Mouse (Mus musculus): Measurements from ENCODE around the gene Ephb2. TPM values are rescaled to one million over a fixed set of nuclear protein-coding genes. Genes with fewer than 3 reads are reported as not detected.

Gene Ephb2
- total RNA-seq, 1 experiment: 15.5 TPM

- H3K27ac ChIP-seq (ENCODE audit: insufficient read depth, low read depth, low read length, poor library complexity, severe bottlenecking): no peak overlapping the region
- in situ Hi-C loops (cut with MboI; ENCODE audit: low sequenced_read_pairs in 2 of 2, unreplicated experiment in 2 of 2): no loop called here
- H3K9me3 ChIP-seq (ENCODE audit: control insufficient read depth, insufficient read depth, low read depth, low read length): no peaks in the 10 kb centered on the region
- no peak for DNase-seq (ENCODE audit: low read depth, low spot score)
- no peak overlapping the region for H3K4me3 ChIP-seq (ENCODE audit: insufficient read depth in 1 of 2, low read depth in 1 of 2, low read length in 2 of 2, poor library complexity in 1 of 2, severe bottlenecking in 1 of 2)
- peaks cover 2% of the 10 kb centered on the region in 2 experiments; a peak in 2 of 4 replicates for H3K4me1 ChIP-seq (ENCODE audit: control insufficient read depth in 2 of 2, insufficient read depth in 2 of 2, low read length in 2 of 2, poor library complexity in 1 of 2)
- TF ChIP-seq HCFC1 (IDR thresholded peaks at IDR 0.05; ENCODE audit: borderline replicate concordance, insufficient read depth, low read length) (no peak), ZNF384 (IDR thresholded peaks at IDR 0.05; ENCODE audit: low read depth, low read length) (no peak), CHD2 (IDR thresholded peaks at IDR 0.05; ENCODE audit: low read depth, low read length) (no peak), MAFK (IDR thresholded peaks at IDR 0.05; ENCODE audit: insufficient read depth, low read depth, low read length) (no peak), ZC3H11A (IDR thresholded peaks at IDR 0.05; ENCODE audit: borderline replicate concordance, low read depth, low read length) (no peak)
- no peaks in the 10 kb centered on the region for H3K36me3 ChIP-seq (ENCODE audit: control insufficient read depth, insufficient read depth, low read length, poor library complexity, severe bottlenecking)
- no peak overlapping the region for H3K9ac ChIP-seq (ENCODE audit: insufficient read depth, low read depth, low read length, poor library complexity, severe bottlenecking)
Measured at GRCm38 (mm10) chr4:136714530-136714929, 121.3 kb downstream of the Ephb2 start.

GRCm38 (mm10) chr4:136713889-136714288 is 121.9 kb downstream of the Ephb2 start:
- no peak overlapping the region for H3K4me3 ChIP-seq (ENCODE audit: insufficient read depth in 1 of 2, low read depth in 1 of 2, low read length in 2 of 2, poor library complexity in 1 of 2, severe bottlenecking in 1 of 2)
- H3K27ac ChIP-seq (ENCODE audit: insufficient read depth, low read depth, low read length, poor library complexity, severe bottlenecking): no peak overlapping the region
- no peak for DNase-seq (ENCODE audit: low read depth, low spot score)
- H3K9ac ChIP-seq (ENCODE audit: insufficient read depth, low read depth, low read length, poor library complexity, severe bottlenecking): no peak overlapping the region
- in situ Hi-C loops (cut with MboI; ENCODE audit: low sequenced_read_pairs in 2 of 2, unreplicated experiment in 2 of 2): no loop called here
- no peaks in the 10 kb centered on the region for H3K36me3 ChIP-seq (ENCODE audit: control insufficient read depth, insufficient read depth, low read length, poor library complexity, severe bottlenecking)
- TF ChIP-seq HCFC1 (IDR thresholded peaks at IDR 0.05; ENCODE audit: borderline replicate concordance, insufficient read depth, low read length): no peak
- no peak for TF ChIP-seq ZNF384 (IDR thresholded peaks at IDR 0.05; ENCODE audit: low read depth, low read length)
- no peak for TF ChIP-seq ZC3H11A (IDR thresholded peaks at IDR 0.05; ENCODE audit: borderline replicate concordance, low read depth, low read length)
- TF ChIP-seq CHD2 (IDR thresholded peaks at IDR 0.05; ENCODE audit: low read depth, low read length): no peak
- H3K4me1 ChIP-seq (ENCODE audit: control insufficient read depth in 2 of 2, insufficient read depth in 2 of 2, low read length in 2 of 2, poor library complexity in 1 of 2): peaks cover 2% of the 10 kb centered on the region in 2 experiments; a peak in 2 of 4 replicates
- H3K9me3 ChIP-seq (ENCODE audit: control insufficient read depth, insufficient read depth, low read depth, low read length): no peaks in the 10 kb centered on the region

- Histone ChIP-seq H3K27ac (ENCODE audit: insufficient read depth, low read depth, low read length, poor library complexity, severe bottlenecking) (no peak overlapping the region), H3K9ac (ENCODE audit: insufficient read depth, low read depth, low read length, poor library complexity, severe bottlenecking) (no peak overlapping the region), H3K9me3 (ENCODE audit: control insufficient read depth, insufficient read depth, low read depth, low read length) (no peaks in the 10 kb centered on the region), H3K36me3 (ENCODE audit: control insufficient read depth, insufficient read depth, low read length, poor library complexity, severe bottlenecking) (no peaks in the 10 kb centered on the region), H3K4me1 (ENCODE audit: control insufficient read depth in 2 of 2, insufficient read depth in 2 of 2, low read length in 2 of 2, poor library complexity in 1 of 2) (peaks cover 2% of the 10 kb centered on the region in 2 experiments; a peak in 2 of 4 replicates), H3K4me3 (ENCODE audit: insufficient read depth in 1 of 2, low read depth in 1 of 2, low read length in 2 of 2, poor library complexity in 1 of 2, severe bottlenecking in 1 of 2) (no peak overlapping the region)
- in situ Hi-C loops (cut with MboI; ENCODE audit: low sequenced_read_pairs in 2 of 2, unreplicated experiment in 2 of 2): no loop called here
- no peak for TF ChIP-seq ZNF384 (IDR thresholded peaks at IDR 0.05; ENCODE audit: low read depth, low read length)
- TF ChIP-seq CHD2 (IDR thresholded peaks at IDR 0.05; ENCODE audit: low read depth, low read length): no peak
- no peak for TF ChIP-seq ZC3H11A (IDR thresholded peaks at IDR 0.05; ENCODE audit: borderline replicate concordance, low read depth, low read length)
- TF ChIP-seq HCFC1 (IDR thresholded peaks at IDR 0.05; ENCODE audit: borderline replicate concordance, insufficient read depth, low read length): no peak
- TF ChIP-seq MAFK (IDR thresholded peaks at IDR 0.05; ENCODE audit: insufficient read depth, low read depth, low read length): no peak
- DNase-seq (ENCODE audit: low read depth, low spot score): no peak
Measured at GRCm38 (mm10) chr4:136713431-136713830, 122.4 kb downstream of the Ephb2 start.

- no peak for TF ChIP-seq ZC3H11A (IDR thresholded peaks at IDR 0.05; ENCODE audit: borderline replicate concordance, low read depth, low read length)
- no peak for TF ChIP-seq HCFC1 (IDR thresholded peaks at IDR 0.05; ENCODE audit: borderline replicate concordance, insufficient read depth, low read length)
- TF ChIP-seq MAFK (IDR thresholded peaks at IDR 0.05; ENCODE audit: insufficient read depth, low read depth, low read length): no peak
- TF ChIP-seq CHD2 (IDR thresholded peaks at IDR 0.05; ENCODE audit: low read depth, low read length): no peak
- TF ChIP-seq ZNF384 (IDR thresholded peaks at IDR 0.05; ENCODE audit: low read depth, low read length): no peak
- H3K27ac ChIP-seq (ENCODE audit: insufficient read depth, low read depth, low read length, poor library complexity, severe bottlenecking): no peak overlapping the region
- no peaks in the 10 kb centered on the region for H3K36me3 ChIP-seq (ENCODE audit: control insufficient read depth, insufficient read depth, low read length, poor library complexity, severe bottlenecking)
- no peaks in the 10 kb centered on the region for H3K9me3 ChIP-seq (ENCODE audit: control insufficient read depth, insufficient read depth, low read depth, low read length)
- no peak overlapping the region for H3K9ac ChIP-seq (ENCODE audit: insufficient read depth, low read depth, low read length, poor library complexity, severe bottlenecking)
- DNase-seq (ENCODE audit: low read depth, low spot score): no peak
- in situ Hi-C loops (cut with MboI; ENCODE audit: low sequenced_read_pairs in 2 of 2, unreplicated experiment in 2 of 2): no loop called here
- H3K4me3 ChIP-seq (ENCODE audit: insufficient read depth in 1 of 2, low read depth in 1 of 2, low read length in 2 of 2, poor library complexity in 1 of 2, severe bottlenecking in 1 of 2): no peak overlapping the region
- peaks cover 2% of the 10 kb centered on the region in 2 experiments; a peak in 2 of 4 replicates for H3K4me1 ChIP-seq (ENCODE audit: control insufficient read depth in 2 of 2, insufficient read depth in 2 of 2, low read length in 2 of 2, poor library complexity in 1 of 2)
Measured at GRCm38 (mm10) chr4:136711985-136712768, 123.6 kb downstream of the Ephb2 start.

Data from ES-E14 (cell line).